Mouse (Mus musculus) liver, postnatal 0 days (tissue): ENCODE data around the gene Adcy6. TPM values are rescaled to one million over a fixed set of nuclear protein-coding genes. Genes with fewer than 3 reads are reported as not detected.

Experiments
- ATAC-seq: fragments of 200-750 bp; cut with Nextera tagmentation; 2 replicates; pipeline ENCODE4 v1.8.0; 2017; ENCODE audit warnings: mild to moderate bottlenecking, moderate library complexity
- DNase-seq: peaks from one replicate; pipeline ENCODE4 v3.0.0-alpha.2; 2016
- H3K27ac ChIP-seq: fragments of 300-500 bp; sonication (generic); 2 replicates; pipeline ENCODE4 v1.5.1; 2014; ENCODE audit warnings: antibody characterized with exemption, moderate library complexity, mild to moderate bottlenecking, low read depth
- H3K27me3 ChIP-seq: fragments of 300-500 bp; sonication (generic); 2 replicates; pipeline ENCODE4 v1.6.1; 2014; ENCODE audit warnings: low read length, control low read depth, mixed read lengths; ENCODE audit not compliant: insufficient read depth
- H3K36me3 ChIP-seq: fragments of 300-500 bp; sonication (generic); replicated peaks from 2 replicates; pipeline ENCODE4 v1.6.1; 2014; ENCODE audit warnings: mild to moderate bottlenecking, control low read depth, low read length, moderate library complexity, mixed read lengths; ENCODE audit not compliant: insufficient read depth
- H3K4me1 ChIP-seq: fragments of 300-500 bp; sonication (generic); 2 replicates; pipeline ENCODE4 v1.6.1; 2014; ENCODE audit warnings: antibody characterized with exemption, mild to moderate bottlenecking, control low read depth; ENCODE audit not compliant: insufficient read depth
- H3K4me2 ChIP-seq: fragments of 300-500 bp; sonication (generic); 2 replicates; pipeline ENCODE4 v1.6.1; 2014; ENCODE audit warnings: low read depth, mild to moderate bottlenecking, low read length, moderate library complexity, mixed read lengths
- H3K4me3 ChIP-seq: fragments of 300-500 bp; sonication (generic); 2 replicates; pipeline ENCODE4 v1.5.1; 2014; ENCODE audit warnings: low read depth, low read length
- H3K9ac ChIP-seq: fragments of 300-500 bp; sonication (generic); replicated peaks from 2 replicates; pipeline ENCODE4 v1.6.1; 2014; ENCODE audit warnings: mild to moderate bottlenecking, moderate library complexity
- H3K9me3 ChIP-seq: fragments of 300-500 bp; sonication (generic); 2 replicates; pipeline ENCODE4 v1.6.1; 2016; ENCODE audit warnings: mild to moderate bottlenecking, control low read depth, low read length, mixed read lengths
- CTCF ChIP-seq: sonication (generic); IDR thresholded peaks from 2 replicates; pipeline ENCODE4 v1.5.1; 2016; ENCODE audit warnings: antibody characterized with exemption, low read depth
- EP300 ChIP-seq: IDR thresholded peaks from 2 replicates; pipeline ENCODE4 v1.6.1; 2016; ENCODE audit warnings: antibody characterized with exemption, low read depth, mild to moderate bottlenecking
- WGBS: fragments of 180-500 bp; shearing (Covaris S2); extraction: QIAGEN DNeasy Blood & Tissue Kit; methylation state at CpG from one replicate; pipeline ENCODE4 v1.1.7; 2014; ENCODE audit not compliant: insufficient replicate concordance; 5-methylcytosine and 5-hydroxymethylcytosine counted together
- polyA plus RNA-seq: library from polyadenylated mRNA; unstranded; fragments of >200 nt; fragmentation: Nextera tagmentation; extraction: Ambion mirVana; gene quantifications from 2 replicates; pipeline ENCODE4 v1.2.1, GENCODE M21; 2015

Gene Adcy6
- polyA plus RNA-seq, 1 experiment from 2014 or later = 7.7 TPM

- Histone ChIP-seq H3K4me1 (peaks cover 27% of the 10 kb centered on the region), H3K27me3 (peaks cover 91% of the 10 kb centered on the region), H3K9me3 (no peaks in the 10 kb centered on the region), H3K36me3 (no peaks in the 10 kb centered on the region), H3K4me2 (0 out of 2 replicates have a peak within 1 kb of the TSS, but pooled peaks have one; percentile 15), H3K4me3 (no peak within 1 kb of the TSS), H3K9ac (no peak within 1 kb of the TSS), H3K27ac (no peak within 1 kb of the TSS)
- TF ChIP-seq CTCF (no peak), EP300 (no peak)
- DNase-seq = no peak
- WGBS = 29% methylated on average over 4 of the region's 4 CpGs
- no peak for ATAC-seq
Observed at GRCm38 (mm10) chr15:98630540-98630939, 20.7 kb upstream of the Adcy6 start, which contains the start of gene Cacnb3. Cacnb3 (plus strand) TSS chr15:98630840.

- no peaks in the 10 kb centered on the region for H3K36me3 ChIP-seq
- DNase-seq = no peak
- WGBS = 45% methylated on average over 6 of the region's 6 CpGs
- ATAC-seq = no peak
- TF ChIP-seq EP300 (no peak), CTCF (no peak)
- no peak overlapping the region for H3K4me3 ChIP-seq
- peaks cover 20% of the 10 kb centered on the region for H3K4me1 ChIP-seq
- no peak overlapping the region for H3K9ac ChIP-seq
- no peaks in the 10 kb centered on the region for H3K9me3 ChIP-seq
- no peak overlapping the region for H3K4me2 ChIP-seq
- H3K27me3 ChIP-seq = peaks cover 85% of the 10 kb centered on the region
- H3K27ac ChIP-seq = no peak overlapping the region
Observed at GRCm38 (mm10) chr15:98629464-98629863, 19.6 kb upstream of the Adcy6 start.

- H3K27ac ChIP-seq = no peak overlapping the region
- WGBS = 14% methylated on average over 20 of the region's 20 CpGs
- peaks cover 15% of the 10 kb centered on the region for H3K4me1 ChIP-seq
- H3K27me3 ChIP-seq = peaks cover 80% of the 10 kb centered on the region
- peak; percentile 59 for ATAC-seq
- TF ChIP-seq CTCF (no peak), EP300 (no peak)
- H3K9me3 ChIP-seq = no peaks in the 10 kb centered on the region
- no peak for DNase-seq
- no peak overlapping the region; the same call in 1 of the 2 replicates for H3K4me2 ChIP-seq
- H3K4me3 ChIP-seq = no peak overlapping the region
- no peaks in the 10 kb centered on the region for H3K36me3 ChIP-seq
- H3K9ac ChIP-seq = no peak overlapping the region
Observed at GRCm38 (mm10) chr15:98628589-98629254, 18.8 kb upstream of the Adcy6 start.

GRCm38 (mm10) chr15:98626487-98627212 lies 16.8 kb upstream of the Adcy6 start:
- Histone ChIP-seq H3K27ac (no peak overlapping the region), H3K36me3 (no peaks in the 10 kb centered on the region), H3K9me3 (no peaks in the 10 kb centered on the region), H3K27me3 (peaks cover 73% of the 10 kb centered on the region), H3K9ac (no peak overlapping the region), H3K4me2 (no peak overlapping the region), H3K4me1 (peaks cover 9% of the 10 kb centered on the region), H3K4me3 (no peak overlapping the region)
- DNase-seq (no peak), ATAC-seq (no peak)
- TF ChIP-seq EP300 = no peak
- TF ChIP-seq CTCF = no peak
- 77% methylated on average over 7 of the region's 7 CpGs for WGBS

- Histone ChIP-seq H3K36me3 (no peaks in the 10 kb centered on the region), H3K9me3 (no peaks in the 10 kb centered on the region), H3K27me3 (peaks cover 68% of the 10 kb centered on the region), H3K4me2 (no peak overlapping the region), H3K4me1 (peaks cover 9% of the 10 kb centered on the region; the same call in 1 of the 2 replicates), H3K27ac (no peak overlapping the region), H3K9ac (no peak overlapping the region), H3K4me3 (no peak overlapping the region)
- no peak for DNase-seq
- ATAC-seq = no peak
- TF ChIP-seq EP300 = no peak
- TF ChIP-seq CTCF = no peak
- WGBS = 32% methylated on average over 8 of the region's 8 CpGs
Observed at GRCm38 (mm10) chr15:98626078-98626477, 16.2 kb upstream of the Adcy6 start.

GRCm38 (mm10) chr15:98623361-98623821 lies 13.5 kb upstream of the Adcy6 start:
- peaks cover 44% of the 10 kb centered on the region for H3K27me3 ChIP-seq
- no peak overlapping the region for H3K4me2 ChIP-seq
- H3K9ac ChIP-seq = no peak overlapping the region
- no peaks in the 10 kb centered on the region; the same call in 1 of the 2 replicates for H3K4me1 ChIP-seq
- H3K4me3 ChIP-seq = no peak overlapping the region
- WGBS = 60% methylated on average over 5 of the region's 5 CpGs
- no peaks in the 10 kb centered on the region for H3K36me3 ChIP-seq
- no peaks in the 10 kb centered on the region for H3K9me3 ChIP-seq
- TF ChIP-seq CTCF (no peak), EP300 (no peak)
- no peak for DNase-seq
- H3K27ac ChIP-seq = no peak overlapping the region
- ATAC-seq = no peak
